Mouse (Mus musculus) forebrain, embryonic 12.5 days (tissue): ENCODE measurements around the gene Olfr61. TPM values are rescaled to one million over a fixed set of nuclear protein-coding genes. Genes with fewer than 3 reads are reported as not detected.
"Not testable (repeated sequence)": the region's sequence is repeated elsewhere in the genome, so short reads cannot be mapped to it uniquely, and the experiment has no call there.

Experiments
- ATAC-seq: fragments of 200-750 bp; cut with Nextera tagmentation; 2 replicates; pipeline ENCODE4 v1.8.0; 2017; ENCODE audit warnings: moderate TSS enrichment; ENCODE audit not compliant: low FRiP score
- H3K27ac ChIP-seq: fragments of 300-500 bp; sonication (generic); 2 replicates; pipeline ENCODE4 v1.5.1; 2016; ENCODE audit warnings: mild to moderate bottlenecking
- H3K27me3 ChIP-seq: fragments of 300-500 bp; sonication (generic); 2 replicates; pipeline ENCODE4 v1.6.1; 2016; ENCODE audit warnings: mild to moderate bottlenecking
- H3K36me3 ChIP-seq: fragments of 300-500 bp; sonication (generic); replicated peaks from 2 replicates; pipeline ENCODE4 v1.6.1; 2016; ENCODE audit warnings: mild to moderate bottlenecking
- H3K4me1 ChIP-seq: fragments of 300-500 bp; sonication (generic); 2 replicates; pipeline ENCODE4 v1.6.1; 2016
- H3K4me2 ChIP-seq: fragments of 300-500 bp; sonication (generic); 2 replicates; pipeline ENCODE4 v1.6.1; 2016; ENCODE audit warnings: mild to moderate bottlenecking, moderate library complexity
- H3K4me3 ChIP-seq: fragments of 300-500 bp; sonication (generic); replicated peaks from 2 replicates; pipeline ENCODE4 v1.5.1; 2016; ENCODE audit warnings: mild to moderate bottlenecking
- H3K9ac ChIP-seq: fragments of 300-500 bp; sonication (generic); 2 replicates; pipeline ENCODE4 v1.6.1; 2016; ENCODE audit warnings: mild to moderate bottlenecking
- H3K9me3 ChIP-seq: fragments of 300-500 bp; sonication (generic); 2 replicates; pipeline ENCODE4 v1.6.1; 2016
- WGBS: fragments of 180-500 bp; shearing (Covaris S2); methylation state at CpG from one replicate; pipeline ENCODE4 v1.1.7; 2016; 5-methylcytosine and 5-hydroxymethylcytosine counted together
- polyA plus RNA-seq: library from polyadenylated mRNA; unstranded; fragments of >200 nt; fragmentation: Nextera tagmentation; extraction: Ambion mirVana; gene quantifications from 2 replicates; pipeline ENCODE4 v1.2.1, GENCODE M21; 2016

Olfr61 gene
- polyA plus RNA-seq, result not detected in 2 replicates

GRCm38 (mm10) chr7:140628670-140629069 lies at the start of gene Olfr61:
Gene Olfr61 (plus strand): TSS chr7:140628970.
- ATAC-seq, H3K9me3 ChIP-seq, H3K4me2 ChIP-seq, H3K4me3 ChIP-seq, H3K9ac ChIP-seq, H3K27ac ChIP-seq, H3K27me3 ChIP-seq, H3K4me1 ChIP-seq, H3K36me3 ChIP-seq: not testable (repeated sequence)
- WGBS, result 81% methylated on average over 3 of the region's 3 CpGs

- not testable (repeated sequence) for H3K36me3 ChIP-seq, H3K4me3 ChIP-seq, H3K9me3 ChIP-seq, H3K27me3 ChIP-seq, H3K27ac ChIP-seq, H3K9ac ChIP-seq, H3K4me2 ChIP-seq, H3K4me1 ChIP-seq, ATAC-seq
- WGBS, result 75% methylated on average over 2 of the region's 2 CpGs
These were observed 27.8 kb upstream of the Olfr61 start, which contains the start of gene Olfr46 for GRCm38 (mm10) chr7:140600969-140601368. Gene Olfr46 (plus strand): TSS chr7:140601269.

- Histone ChIP-seq H3K4me3 (no peak overlapping the region), H3K4me1 (no peaks in the 10 kb centered on the region), H3K27me3 (no peaks in the 10 kb centered on the region), H3K4me2 (no peak overlapping the region), H3K27ac (no peak overlapping the region), H3K9ac (no peak overlapping the region), H3K36me3 (no peaks in the 10 kb centered on the region), H3K9me3 (no peaks in the 10 kb centered on the region)
- 72% methylated on average over 1 of the region's 1 CpGs for WGBS
- ATAC-seq, result no peak
These were observed 1.8 kb downstream of the Olfr61 start for GRCm38 (mm10) chr7:140630559-140630958.

- ATAC-seq, result no peak
- Histone ChIP-seq H3K27ac (no peak within 1 kb of the TSS), H3K4me1 (no peaks in the 10 kb centered on the region), H3K9ac (no peak within 1 kb of the TSS), H3K4me2 (no peak within 1 kb of the TSS), H3K27me3 (no peaks in the 10 kb centered on the region), H3K36me3 (no peaks in the 10 kb centered on the region), H3K4me3 (no peak within 1 kb of the TSS), H3K9me3 (no peaks in the 10 kb centered on the region)
- 75% methylated on average over 1 of the region's 1 CpGs for WGBS
These were observed 17.4 kb downstream of the Olfr61 start, which contains the start of gene Olfr53 for GRCm38 (mm10) chr7:140646152-140646551. Gene Olfr53 (plus strand): TSS chr7:140646452.

GRCm38 (mm10) chr7:140659630-140660029 lies 30.9 kb downstream of the Olfr61 start, which contains the start of gene Olfr539:
Gene Olfr539 (plus strand): TSS chr7:140659930.
- ATAC-seq, result no peak
- 71% methylated on average over 4 of the region's 4 CpGs for WGBS
- no peaks in the 10 kb centered on the region for H3K9me3 ChIP-seq

GRCm38 (mm10) chr7:140670693-140671092 lies 41.9 kb downstream of the Olfr61 start:
- not testable (repeated sequence) for H3K27ac ChIP-seq, H3K4me3 ChIP-seq, H3K9me3 ChIP-seq, H3K4me2 ChIP-seq, ATAC-seq, H3K27me3 ChIP-seq, H3K4me1 ChIP-seq, H3K36me3 ChIP-seq, H3K9ac ChIP-seq
- WGBS, result 90% methylated on average over 3 of the region's 3 CpGs

More at GRCm38 (mm10) chr7:140659630-140660029, 30.9 kb downstream of the Olfr61 start, which contains the start of gene Olfr539:
- Histone ChIP-seq H3K36me3 (no peaks in the 10 kb centered on the region), H3K4me3 (no peak within 1 kb of the TSS), H3K4me2 (no peak within 1 kb of the TSS), H3K9ac (no peak within 1 kb of the TSS), H3K27me3 (no peaks in the 10 kb centered on the region), H3K27ac (no peak within 1 kb of the TSS), H3K4me1 (no peaks in the 10 kb centered on the region)

- no peak for ATAC-seq
- Histone ChIP-seq H3K27ac (no peak overlapping the region), H3K4me3 (no peak overlapping the region)
These were observed 47.1 kb downstream of the Olfr61 start for GRCm38 (mm10) chr7:140675863-140676262.

GRCm38 (mm10) chr7:140679591-140679990 lies 50.8 kb downstream of the Olfr61 start:
- 67% methylated on average over 4 of the region's 4 CpGs for WGBS
- H3K4me2 ChIP-seq, H3K9ac ChIP-seq, H3K27ac ChIP-seq, H3K9me3 ChIP-seq, ATAC-seq, H3K27me3 ChIP-seq, H3K36me3 ChIP-seq, H3K4me1 ChIP-seq, H3K4me3 ChIP-seq: not testable (repeated sequence)

More at GRCm38 (mm10) chr7:140675863-140676262, 47.1 kb downstream of the Olfr61 start:
- Histone ChIP-seq H3K36me3 (no peaks in the 10 kb centered on the region), H3K27me3 (no peaks in the 10 kb centered on the region), H3K9me3 (0 out of 2 replicates have a peak, but pooled peaks cover 2% of the 10 kb centered on the region), H3K4me1 (0 out of 2 replicates have a peak, but pooled peaks cover 4% of the 10 kb centered on the region), H3K9ac (no peak overlapping the region), H3K4me2 (peak overlapping the region; percentile 19; the same call in 1 of the 2 replicates)
- 1% methylated on average over 6 of the region's 6 CpGs for WGBS

- Histone ChIP-seq H3K9ac (no peak within 1 kb of the TSS), H3K4me1 (no peaks in the 10 kb centered on the region), H3K27ac (no peak within 1 kb of the TSS), H3K27me3 (no peaks in the 10 kb centered on the region), H3K4me3 (no peak within 1 kb of the TSS), H3K36me3 (no peaks in the 10 kb centered on the region), H3K4me2 (no peak within 1 kb of the TSS), H3K9me3 (no peaks in the 10 kb centered on the region)
- WGBS, result 92% methylated on average over 1 of the region's 1 CpGs
- ATAC-seq, result no peak
These were observed 52.9 kb downstream of the Olfr61 start, which contains the start of gene Olfr45 for GRCm38 (mm10) chr7:140681651-140682050. Gene Olfr45 (plus strand): TSS chr7:140681951.

Other genes with a start within 250 kb of the Olfr61 start
- not detected in 2 replicates for gene Olfr531, start 226.1 kb upstream of the Olfr61 start, polyA plus RNA-seq
- gene Olfr532, start 207.3 kb upstream of the Olfr61 start, polyA plus RNA-seq, result not detected in 2 replicates
- not detected in 2 replicates for gene Olfr533, start 165.6 kb upstream of the Olfr61 start, polyA plus RNA-seq
- gene Olfr535, start 144.8 kb upstream of the Olfr61 start, polyA plus RNA-seq, result not detected in 2 replicates
- gene Olfr536, start 121.6 kb upstream of the Olfr61 start, polyA plus RNA-seq, result not detected in 2 replicates
- gene Olfr538, start 61.1 kb upstream of the Olfr61 start, polyA plus RNA-seq, result not detected in 2 replicates
- not detected in 2 replicates for gene Olfr46, start 27.7 kb upstream of the Olfr61 start, polyA plus RNA-seq
- gene Olfr53, start 17.5 kb downstream of the Olfr61 start, polyA plus RNA-seq, result not detected in 2 replicates
- not detected in 2 replicates for gene Olfr539, start 31.0 kb downstream of the Olfr61 start, polyA plus RNA-seq
- not detected in 2 replicates for gene Olfr45, start 53.0 kb downstream of the Olfr61 start, polyA plus RNA-seq
- not detected in 2 replicates for gene Olfr541, start 68.3 kb downstream of the Olfr61 start, polyA plus RNA-seq
- not detected in 2 replicates for gene Cyp2e1, start 134.8 kb downstream of the Olfr61 start, polyA plus RNA-seq
- 0.13 and 0.31 TPM in 2 replicates for gene Syce1, start 158.9 kb downstream of the Olfr61 start, polyA plus RNA-seq
- gene Zfp941, start 193.2 kb downstream of the Olfr61 start, polyA plus RNA-seq, result 7.0 and 7.4 TPM in 2 replicates
- not detected in 2 replicates for gene Urah, start 206.0 kb downstream of the Olfr61 start, polyA plus RNA-seq
- gene Scgb1c1, start 216.6 kb downstream of the Olfr61 start, polyA plus RNA-seq, result not detected in 2 replicates
- gene Odf3, start 218.8 kb downstream of the Olfr61 start, polyA plus RNA-seq, result 0.13 TPM in 1 of 2 replicates, not detected in the other
- not detected in 2 replicates for gene Gm45785, start 227.4 kb downstream of the Olfr61 start, polyA plus RNA-seq
- gene Ric8a, start 228.0 kb downstream of the Olfr61 start, polyA plus RNA-seq, result 60.3 and 65.6 TPM in 2 replicates
- gene Bet1l, start 228.6 kb downstream of the Olfr61 start, polyA plus RNA-seq, result 27.6 and 27.8 TPM in 2 replicates